Mouse (Mus musculus) limb, embryonic 12.5 days (tissue): Measurements from ENCODE around the gene Stx8. TPM values are rescaled to one million over a fixed set of nuclear protein-coding genes. Genes with fewer than 3 reads are reported as not detected.

Source experiments
- ATAC-seq: fragments of 200-750 bp; cut with Nextera tagmentation; 2 replicates; pipeline ENCODE4 v1.8.0; 2017; ENCODE audit warnings: low read depth, moderate TSS enrichment; ENCODE audit not compliant: insufficient number of reproducible peaks, insufficient read depth, low FRiP score, low TSS enrichment
- H3K27ac ChIP-seq: fragments of 300-500 bp; sonication (generic); 2 replicates; pipeline ENCODE4 v1.5.1; 2016; ENCODE audit warnings: mild to moderate bottlenecking, moderate library complexity
- H3K27me3 ChIP-seq: fragments of 300-500 bp; sonication (generic); 2 replicates; pipeline ENCODE4 v1.6.1; 2016; ENCODE audit warnings: mild to moderate bottlenecking, moderate library complexity
- H3K36me3 ChIP-seq: fragments of 300-500 bp; sonication (generic); 2 replicates; pipeline ENCODE4 v1.6.1; 2016; ENCODE audit warnings: mild to moderate bottlenecking, moderate library complexity
- H3K4me1 ChIP-seq: fragments of 300-500 bp; sonication (generic); replicated peaks from 2 replicates; pipeline ENCODE4 v1.6.1; 2016
- H3K4me2 ChIP-seq: fragments of 300-500 bp; sonication (generic); 2 replicates; pipeline ENCODE4 v1.6.1; 2016; ENCODE audit warnings: mild to moderate bottlenecking, moderate library complexity
- H3K4me3 ChIP-seq: fragments of 300-500 bp; sonication (generic); replicated peaks from 2 replicates; pipeline ENCODE4 v1.5.1; 2016; ENCODE audit warnings: mild to moderate bottlenecking
- H3K9ac ChIP-seq: fragments of 300-500 bp; sonication (generic); replicated peaks from 2 replicates; pipeline ENCODE4 v1.6.1; 2016; ENCODE audit warnings: mild to moderate bottlenecking, moderate library complexity
- H3K9me3 ChIP-seq: fragments of 300-500 bp; sonication (generic); 2 replicates; pipeline ENCODE4 v1.6.1; 2016; ENCODE audit warnings: mild to moderate bottlenecking, moderate library complexity
- WGBS: fragments of 180-500 bp; shearing (Covaris S2); methylation state at CpG from one replicate; pipeline ENCODE4 v1.1.7; 2016; 5-methylcytosine and 5-hydroxymethylcytosine counted together
- polyA plus RNA-seq: library from polyadenylated mRNA; unstranded; fragments of >200 nt; fragmentation: Nextera tagmentation; extraction: Ambion mirVana; gene quantifications from 2 replicates; pipeline ENCODE4 v1.2.1, GENCODE M21; 2016

Gene Stx8
- polyA plus RNA-seq, 1 experiment from 2014 or later: 57.9 TPM

DNA sequence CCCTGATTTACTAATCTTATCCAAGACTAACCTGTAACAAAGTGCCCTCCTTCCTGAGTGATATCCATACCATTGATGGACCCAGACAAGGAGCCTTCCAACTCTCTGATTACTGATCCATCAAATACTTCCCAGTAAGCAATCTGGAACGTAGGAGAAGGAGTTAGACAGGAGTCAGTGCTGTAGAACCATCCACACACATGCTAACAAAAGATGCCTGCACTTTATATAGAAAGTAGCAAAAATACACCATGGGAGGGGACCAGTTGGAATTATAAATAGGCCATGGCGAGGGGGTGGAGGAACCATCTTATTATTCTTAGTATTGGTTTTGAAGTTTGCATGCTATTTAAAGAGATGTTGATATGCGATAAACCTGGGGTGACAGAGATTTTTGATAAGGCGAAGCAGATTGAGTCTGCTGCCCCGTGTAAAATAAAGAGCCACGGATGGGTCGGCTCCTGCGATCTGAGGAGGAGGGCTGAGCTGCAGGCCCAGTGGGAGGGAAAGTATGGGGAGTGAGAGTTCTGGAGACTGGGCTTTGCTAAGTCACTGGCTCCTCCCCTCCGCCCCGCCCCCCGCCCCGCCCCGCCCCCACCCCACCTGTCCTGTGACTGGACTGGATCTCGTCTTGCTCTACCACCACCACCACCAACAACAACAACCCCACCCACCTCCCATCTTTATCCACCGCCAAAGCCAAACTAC lies 39.5 kb upstream of the Stx8 start:
- Histone ChIP-seq H3K27me3 (peaks cover 10% of the 10 kb centered on the region), H3K4me2 (no peak overlapping the region), H3K9me3 (no peaks in the 10 kb centered on the region), H3K9ac (no peak overlapping the region), H3K4me3 (no peak overlapping the region), H3K36me3 (no peaks in the 10 kb centered on the region), H3K4me1 (peaks cover 12% of the 10 kb centered on the region), H3K27ac (no peak overlapping the region)
- ATAC-seq: no peak
- 13% methylated on average over 15 of the region's 15 CpGs for WGBS

DNA sequence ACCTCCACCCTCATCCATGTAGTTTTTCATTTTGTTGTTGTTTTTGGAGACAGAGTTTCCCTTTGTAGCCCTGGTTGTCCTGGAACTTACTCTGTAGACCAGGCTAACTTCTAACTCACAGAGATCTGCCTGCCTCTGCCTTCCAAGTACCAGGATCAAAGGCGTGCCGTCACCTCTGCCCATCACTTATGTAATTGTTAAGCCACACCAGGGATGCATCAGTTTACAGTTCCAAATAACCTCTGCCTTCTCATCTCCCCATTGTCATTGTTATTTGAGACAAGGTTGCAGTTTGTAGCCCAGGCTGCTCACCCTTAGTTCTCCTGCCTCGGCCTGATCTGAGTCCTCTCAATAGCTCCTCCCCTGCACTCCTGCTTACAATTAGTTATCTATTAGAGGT lies 33.8 kb upstream of the Stx8 start:
- no peak for ATAC-seq
- H3K27me3 ChIP-seq: no peaks in the 10 kb centered on the region
- H3K9ac ChIP-seq: no peak overlapping the region
- H3K4me3 ChIP-seq: no peak overlapping the region
- no peaks in the 10 kb centered on the region for H3K4me1 ChIP-seq
- H3K4me2 ChIP-seq: no peak overlapping the region
- no peaks in the 10 kb centered on the region for H3K9me3 ChIP-seq
- no peak overlapping the region for H3K27ac ChIP-seq
- WGBS: 88% methylated on average over 3 of the region's 3 CpGs
- no peaks in the 10 kb centered on the region for H3K36me3 ChIP-seq

DNA sequence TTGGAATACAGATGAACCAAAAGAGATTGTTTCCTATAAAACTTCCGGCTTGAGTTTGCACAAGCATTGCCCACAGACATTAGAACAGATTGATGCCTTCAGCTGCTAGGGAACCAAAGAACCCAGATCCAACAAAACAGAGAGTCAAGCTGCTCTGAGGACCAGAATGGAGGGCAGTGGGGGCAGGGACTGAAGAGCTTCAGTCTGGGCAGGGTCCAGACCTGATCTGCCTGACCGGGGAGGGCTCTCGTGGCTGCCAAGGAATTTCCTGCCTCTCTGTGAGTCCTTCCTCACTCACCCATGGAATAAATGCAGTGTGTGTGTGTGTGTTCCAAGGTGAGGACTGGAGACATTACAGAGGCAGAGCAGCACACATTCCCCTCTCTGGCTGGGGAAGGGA lies 17.8 kb upstream of the Stx8 start:
- 56% methylated on average over 3 of the region's 3 CpGs for WGBS
- Histone ChIP-seq H3K9me3 (0 out of 2 replicates have a peak, but pooled peaks cover 2% of the 10 kb centered on the region), H3K4me1 (0 out of 2 replicates have a peak, but pooled peaks cover 2% of the 10 kb centered on the region)

DNA sequence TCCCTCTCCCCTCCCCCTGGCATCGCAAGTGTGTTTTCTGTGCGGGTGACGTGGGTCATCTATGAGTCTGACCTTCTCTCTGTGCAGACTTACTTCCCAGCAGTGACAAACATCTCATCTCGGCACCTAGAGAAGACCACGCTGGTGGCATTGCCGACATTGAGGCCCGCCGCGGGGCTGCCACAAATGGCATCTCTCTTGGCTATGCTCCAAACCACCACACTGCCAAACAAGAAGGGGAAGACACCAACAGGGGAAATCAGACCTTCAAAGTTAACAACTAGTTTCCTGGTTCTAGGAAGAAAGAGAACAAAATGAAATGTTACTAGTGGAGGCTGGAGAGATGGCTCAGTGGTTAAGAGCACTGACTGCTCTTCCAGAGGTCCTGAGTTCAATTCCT lies 16.5 kb upstream of the Stx8 start:
- no peak for ATAC-seq
- Histone ChIP-seq H3K36me3 (no peaks in the 10 kb centered on the region), H3K27me3 (no peaks in the 10 kb centered on the region), H3K4me1 (0 out of 2 replicates have a peak, but pooled peaks cover 2% of the 10 kb centered on the region), H3K9ac (no peak overlapping the region), H3K27ac (no peak overlapping the region), H3K9me3 (0 out of 2 replicates have a peak, but pooled peaks cover 2% of the 10 kb centered on the region), H3K4me2 (no peak overlapping the region), H3K4me3 (no peak overlapping the region)
- WGBS: 86% methylated on average over 9 of the region's 9 CpGs

More for the DNA sequence above, 17.8 kb upstream of the Stx8 start:
- Histone ChIP-seq H3K27me3 (no peaks in the 10 kb centered on the region), H3K4me3 (no peak overlapping the region), H3K27ac (no peak overlapping the region), H3K4me2 (no peak overlapping the region), H3K36me3 (no peaks in the 10 kb centered on the region), H3K9ac (no peak overlapping the region)
- no peak for ATAC-seq

- Histone ChIP-seq H3K4me2 (no peak overlapping the region), H3K4me1 (no peaks in the 10 kb centered on the region), H3K27me3 (0 out of 2 replicates have a peak, but pooled peaks cover 2% of the 10 kb centered on the region), H3K9me3 (0 out of 2 replicates have a peak, but pooled peaks cover 2% of the 10 kb centered on the region), H3K36me3 (no peaks in the 10 kb centered on the region), H3K9ac (no peak overlapping the region), H3K27ac (no peak overlapping the region), H3K4me3 (no peak overlapping the region)
- WGBS: 79% methylated on average over 5 of the region's 5 CpGs
- no peak for ATAC-seq
Observed at GRCm38 (mm10) chr11:67953604-67954003, 12.4 kb upstream of the Stx8 start.

- ATAC-seq: no peak
- 87% methylated on average over 6 of the region's 6 CpGs for WGBS
Observed at GRCm38 (mm10) chr11:67954413-67954812, 11.6 kb upstream of the Stx8 start.

DNA sequence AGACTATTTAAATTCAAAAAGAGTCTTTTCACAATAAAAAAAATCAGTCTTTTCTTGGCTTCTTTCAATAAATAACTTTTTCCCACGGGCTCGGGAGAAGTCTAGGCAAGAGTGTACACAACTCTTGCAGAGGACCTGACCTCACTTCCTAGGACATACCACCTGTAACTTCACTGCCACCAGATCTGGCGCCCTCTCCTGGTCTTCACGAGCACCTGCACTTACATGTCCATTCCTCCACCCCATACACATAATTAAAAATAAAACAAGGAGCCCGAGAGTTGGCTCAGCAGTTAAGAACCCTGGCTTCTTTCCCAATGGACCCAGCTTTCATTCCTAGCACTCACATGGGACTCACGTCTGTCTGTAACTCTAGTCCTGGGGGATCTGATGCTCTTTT lies 1.9 kb upstream of the Stx8 start:
- no peak for ATAC-seq
- 71% methylated on average over 6 of the region's 6 CpGs for WGBS

More at GRCm38 (mm10) chr11:67954413-67954812, 11.6 kb upstream of the Stx8 start:
- Histone ChIP-seq H3K9ac (no peak overlapping the region), H3K27ac (no peak overlapping the region), H3K4me1 (no peaks in the 10 kb centered on the region), H3K4me3 (no peak overlapping the region), H3K36me3 (no peaks in the 10 kb centered on the region), H3K9me3 (0 out of 2 replicates have a peak, but pooled peaks cover 2% of the 10 kb centered on the region), H3K27me3 (0 out of 2 replicates have a peak, but pooled peaks cover 2% of the 10 kb centered on the region), H3K4me2 (no peak overlapping the region)

DNA sequence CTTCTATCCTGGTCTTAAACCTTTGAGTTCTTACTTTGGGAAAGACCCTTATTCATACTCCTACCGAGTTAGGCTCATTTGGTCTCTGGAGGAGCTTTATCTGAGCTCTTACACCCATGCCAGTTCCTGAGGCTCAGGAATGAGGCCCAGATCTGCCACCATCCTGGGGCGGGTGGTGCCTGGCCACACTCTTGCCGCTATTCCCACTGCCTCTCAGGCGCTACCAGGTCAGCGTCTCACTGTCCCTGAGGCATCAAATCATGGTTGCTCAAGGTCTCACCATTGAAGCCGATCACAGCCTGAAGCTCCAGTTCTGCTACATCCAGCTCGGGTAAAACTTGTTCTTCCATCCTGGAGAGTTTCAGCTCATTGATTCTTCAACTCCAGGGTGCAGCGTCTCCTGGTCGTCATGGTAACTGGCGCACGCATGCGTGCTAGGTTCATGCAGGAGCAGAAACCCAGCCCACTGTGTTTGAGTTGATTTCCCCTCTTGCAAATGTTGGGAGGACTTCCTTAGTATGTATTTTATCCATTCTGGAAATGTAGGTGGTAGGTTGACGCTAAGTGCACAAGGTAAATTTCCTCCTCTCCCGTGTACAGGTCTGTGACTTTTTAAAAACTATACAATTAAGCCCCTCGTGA lies 630 bp upstream of the Stx8 start, which contains the start of gene Cfap52:
Cfap52 (minus strand) TSS at position 410 of the 642 bp plus-strand sequence.
- 5% methylated on average over 15 of the region's 15 CpGs for WGBS
- Histone ChIP-seq H3K36me3 (peaks cover 7% of the 10 kb centered on the region; the same call in 1 of the 2 replicates), H3K9me3 (no peaks in the 10 kb centered on the region), H3K27me3 (no peaks in the 10 kb centered on the region), H3K9ac (peak within 1 kb of the TSS; percentile 77), H3K4me3 (peak within 1 kb of the TSS; percentile 75), H3K4me2 (peak within 1 kb of the TSS; percentile 87), H3K27ac (no peak within 1 kb of the TSS), H3K4me1 (no peaks in the 10 kb centered on the region; the same call in 1 of the 2 replicates)
- ATAC-seq: no peak

More for the DNA sequence above, 1.9 kb upstream of the Stx8 start:
- H3K9ac ChIP-seq: no peak overlapping the region
- H3K4me2 ChIP-seq: no peak overlapping the region
- no peak overlapping the region for H3K4me3 ChIP-seq
- H3K27me3 ChIP-seq: no peaks in the 10 kb centered on the region
- no peaks in the 10 kb centered on the region; the same call in 1 of the 2 replicates for H3K4me1 ChIP-seq
- H3K36me3 ChIP-seq: no peaks in the 10 kb centered on the region
- no peaks in the 10 kb centered on the region for H3K9me3 ChIP-seq
- H3K27ac ChIP-seq: no peak overlapping the region

DNA sequence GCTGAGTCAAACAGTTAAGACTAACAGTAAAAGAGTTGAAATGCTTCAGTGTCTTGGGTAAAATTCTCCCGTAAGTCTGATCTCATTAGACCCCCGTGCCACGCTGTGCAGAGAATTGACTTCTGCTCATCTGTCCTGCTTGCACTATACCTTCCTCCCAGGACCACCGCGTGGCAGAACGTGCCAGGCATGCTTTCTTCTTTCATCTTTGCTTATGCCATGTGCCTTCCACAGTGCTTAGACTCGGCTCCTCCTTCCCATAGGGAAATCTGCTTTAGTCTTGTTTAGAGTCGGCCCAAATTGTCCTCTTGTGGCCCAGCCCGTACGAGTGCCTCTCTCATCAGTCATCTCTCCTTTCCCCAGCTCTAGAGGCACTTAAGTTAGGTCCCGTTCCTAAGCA lies 1.8 kb downstream of the Stx8 start:
- ATAC-seq: no peak
- no peaks in the 10 kb centered on the region for H3K9me3 ChIP-seq
- H3K36me3 ChIP-seq: peaks cover 16% of the 10 kb centered on the region
- peak overlapping the region; percentile 87; the same call in 1 of the 2 replicates for H3K4me2 ChIP-seq
- H3K27me3 ChIP-seq: no peaks in the 10 kb centered on the region
- no peak overlapping the region for H3K9ac ChIP-seq
- H3K27ac ChIP-seq: no peak overlapping the region
- no peak overlapping the region for H3K4me3 ChIP-seq
- no peaks in the 10 kb centered on the region; the same call in 1 of the 2 replicates for H3K4me1 ChIP-seq
- WGBS: 74% methylated on average over 11 of the region's 11 CpGs

GRCm38 (mm10) chr11:67972606-67973005 lies 6.6 kb downstream of the Stx8 start:
- H3K27ac ChIP-seq: no peak overlapping the region
- H3K27me3 ChIP-seq: no peaks in the 10 kb centered on the region
- H3K9me3 ChIP-seq: no peaks in the 10 kb centered on the region
- WGBS: 81% methylated on average over 1 of the region's 1 CpGs
- no peak overlapping the region for H3K9ac ChIP-seq
- no peak overlapping the region for H3K4me2 ChIP-seq
- no peaks in the 10 kb centered on the region for H3K4me1 ChIP-seq
- H3K4me3 ChIP-seq: no peak overlapping the region
- H3K36me3 ChIP-seq: peaks cover 24% of the 10 kb centered on the region
- ATAC-seq: no peak

DNA sequence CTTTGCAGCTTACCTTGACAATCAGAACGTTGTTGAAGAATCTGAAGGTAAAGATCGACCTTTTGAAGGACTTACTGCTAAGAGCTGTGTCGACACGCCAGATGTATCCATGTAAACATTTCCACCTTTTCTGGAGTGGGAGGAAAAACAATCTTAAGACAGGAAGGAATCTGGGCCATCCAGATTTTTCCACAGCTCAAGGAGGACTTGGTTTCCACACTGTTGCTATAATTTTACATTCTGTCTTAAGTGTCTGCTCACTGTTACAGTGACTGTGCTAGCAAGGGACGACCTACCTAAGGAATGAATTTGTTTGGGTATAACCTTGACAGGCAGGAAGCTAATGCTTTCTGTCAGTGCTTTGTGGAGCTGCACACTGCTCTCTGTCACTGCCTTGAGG lies 7.2 kb downstream of the Stx8 start:
- no peak overlapping the region for H3K4me3 ChIP-seq
- no peaks in the 10 kb centered on the region for H3K9me3 ChIP-seq
- no peak overlapping the region for H3K4me2 ChIP-seq
- peaks cover 24% of the 10 kb centered on the region for H3K36me3 ChIP-seq
- no peak for ATAC-seq
- 90% methylated on average over 5 of the region's 5 CpGs for WGBS
- H3K27ac ChIP-seq: no peak overlapping the region
- H3K4me1 ChIP-seq: no peaks in the 10 kb centered on the region
- H3K9ac ChIP-seq: no peak overlapping the region
- H3K27me3 ChIP-seq: no peaks in the 10 kb centered on the region
